Mouse (Mus musculus): ENCODE data around the gene Slc31a1.

Slc31a1 gene

GRCm38 (mm10) chr4:62406133-62406532 is 45.6 kb downstream of the Slc31a1 start:
- in situ Hi-C loops (cut with MboI, MseI) = loop anchor here (5.0 kb wide), 1 partner anchor 44 kb away; the partner anchor contains the start of genes Fkbp15 and Slc31a1

GRCm38 (mm10) chr4:62407730-62408582 is 47.4 kb downstream of the Slc31a1 start:
- in situ Hi-C loops (cut with MboI, MseI) = loop anchor here (5.0 kb wide), 1 partner anchor 46 kb away; the partner anchor contains the start of genes Fkbp15 and Slc31a1

- in situ Hi-C loops (cut with MboI, MseI) = loop anchor here (5.0 kb wide), 1 partner anchor 46 kb away; the partner anchor contains the start of genes Fkbp15 and Slc31a1
Measured at GRCm38 (mm10) chr4:62408601-62409282, 48.2 kb downstream of the Slc31a1 start, which contains the start of the genes Cdc26 and Prpf4. TSS of gene Cdc26 (minus strand) at chr4:62408642. TSS of gene Prpf4 (plus strand) at chr4:62408797.

DNA sequence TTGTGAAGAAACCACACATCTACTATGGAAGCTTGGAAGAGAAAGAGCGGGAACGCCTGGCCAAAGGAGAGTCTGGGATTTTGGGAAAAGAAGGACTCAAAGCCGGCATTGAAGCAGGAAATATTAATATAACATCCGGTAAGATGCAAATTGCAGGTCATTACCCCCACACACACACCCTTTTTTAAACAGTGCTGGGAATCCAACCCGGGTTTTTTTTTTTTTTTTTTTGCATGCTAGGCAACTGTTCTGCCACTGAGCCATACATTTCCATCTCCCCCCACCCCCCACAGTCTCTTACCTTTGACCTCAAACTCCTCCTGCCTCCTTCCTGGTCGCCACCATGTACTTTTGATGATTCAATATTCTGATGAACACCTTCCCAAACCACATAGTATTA is 49.1 kb downstream of the Slc31a1 start:
- in situ Hi-C loops (cut with MboI, MseI) = loop anchor here (5.0 kb wide), 1 partner anchor 47 kb away; the partner anchor contains the start of genes Fkbp15 and Slc31a1

DNA sequence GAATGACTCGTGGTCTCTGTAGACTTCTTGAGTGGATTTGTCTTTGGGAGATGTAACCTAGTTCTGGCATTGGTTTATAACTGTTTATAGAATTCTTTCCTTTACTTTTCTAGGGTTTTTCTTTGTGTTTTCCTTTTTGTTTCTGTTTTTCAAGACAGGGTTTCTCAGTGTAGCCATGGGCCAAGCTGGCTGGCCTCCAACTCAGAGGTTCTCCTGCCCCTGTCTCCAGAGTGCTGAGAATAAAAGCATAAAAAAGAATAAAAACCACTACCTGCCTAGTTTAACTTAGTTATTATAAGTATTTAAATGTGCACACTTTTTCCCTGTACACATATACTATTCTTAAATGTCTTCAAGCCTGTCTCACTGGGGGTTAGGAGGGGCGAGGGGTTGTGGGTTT is 49.8 kb downstream of the Slc31a1 start:
- in situ Hi-C loops (cut with MboI, MseI) = no loop called here

- in situ Hi-C loops (cut with MboI, MseI) = no loop called here
Measured at GRCm38 (mm10) chr4:62411606-62412005, 51.1 kb downstream of the Slc31a1 start.

DNA sequence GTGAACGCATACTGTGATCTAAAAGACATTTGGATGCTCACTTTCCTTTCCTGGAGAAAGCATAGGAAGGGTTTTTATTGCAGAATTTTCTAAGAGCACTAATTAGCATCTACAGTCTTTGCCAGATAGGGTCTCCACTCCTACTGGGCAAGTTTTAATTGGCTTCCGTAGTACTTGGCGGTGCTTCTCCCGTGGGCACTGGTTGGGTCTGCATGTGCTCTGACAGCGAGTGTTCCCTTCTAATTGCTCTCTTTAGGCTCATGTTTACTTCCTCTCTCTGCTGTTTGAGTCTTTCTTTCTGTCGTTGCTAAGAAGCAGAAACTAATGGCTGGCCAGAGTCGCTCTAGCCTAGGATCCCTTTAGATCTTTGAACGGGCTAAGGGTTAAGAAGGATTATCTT is 57.9 kb downstream of the Slc31a1 start:
- in situ Hi-C loops (cut with MboI, MseI) = loop anchor here (5.0 kb wide), 1 partner anchor 99 kb away; the partner anchor contains the start of gene Alad

DNA sequence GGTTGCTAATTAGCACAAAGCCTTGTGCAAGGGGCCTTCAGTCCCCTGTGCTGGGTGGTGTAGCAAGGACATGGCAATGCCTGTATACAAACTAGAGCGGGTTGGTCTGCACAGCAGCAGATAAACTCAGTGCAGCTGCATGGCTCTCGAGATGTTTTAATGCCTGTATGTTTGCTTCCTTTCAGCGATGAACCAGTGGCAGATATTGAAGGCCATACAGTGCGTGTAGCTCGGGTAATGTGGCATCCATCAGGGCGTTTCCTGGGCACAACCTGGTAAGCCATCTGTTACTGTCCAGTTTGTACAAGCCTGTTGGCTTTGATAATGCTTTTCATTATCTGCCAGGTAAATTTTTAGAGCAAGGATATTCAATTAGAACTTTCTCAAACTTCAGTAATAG is 58.6 kb downstream of the Slc31a1 start:
- in situ Hi-C loops (cut with MboI, MseI) = loop anchor here (5.0 kb wide), 1 partner anchor 98 kb away; the partner anchor contains the start of gene Alad

GRCm38 (mm10) chr4:62425891-62426290 is 65.4 kb downstream of the Slc31a1 start:
- in situ Hi-C loops (cut with MboI, MseI) = no loop called here

DNA sequence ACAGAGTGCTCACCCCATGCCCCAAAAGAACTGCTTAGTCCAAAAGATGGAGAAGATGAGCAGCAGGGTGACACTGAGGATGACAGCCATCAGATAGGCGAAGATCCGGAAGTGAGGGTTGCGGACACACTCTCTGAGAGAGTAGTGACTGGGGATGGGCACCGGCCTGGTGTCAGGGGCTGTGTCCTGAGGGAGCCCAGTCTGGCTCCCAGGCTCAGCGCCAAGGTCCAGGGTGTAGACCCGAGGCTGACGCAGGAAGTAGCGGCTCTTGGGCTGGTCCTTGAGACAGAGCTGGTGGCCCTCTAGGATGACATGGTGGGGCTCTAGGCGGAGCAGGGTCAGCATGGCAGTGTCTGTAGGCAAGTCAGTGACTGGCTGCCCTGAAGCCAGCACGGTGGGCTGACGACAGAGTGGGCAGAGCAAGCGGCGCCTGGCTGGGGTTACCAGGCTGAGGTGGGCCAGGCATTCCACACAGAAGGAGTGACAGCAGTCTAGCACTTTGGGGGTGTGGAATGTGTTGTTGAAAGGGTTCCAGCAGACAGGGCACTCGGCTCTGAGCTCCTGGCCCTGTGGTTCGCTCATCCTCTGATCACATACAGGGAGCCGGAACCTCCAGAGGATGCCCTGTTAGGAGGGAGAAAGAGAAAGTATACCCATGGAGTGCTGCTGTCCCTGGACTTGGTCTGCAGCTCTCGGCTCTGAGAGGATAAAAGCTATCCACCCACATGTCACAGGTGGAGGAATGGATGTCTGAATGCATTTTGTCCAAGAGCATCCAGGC is 67.6 kb downstream of the Slc31a1 start:
- in situ Hi-C loops (cut with MboI, MseI) = no loop called here

GRCm38 (mm10) chr4:62429616-62430015 is 69.1 kb downstream of the Slc31a1 start:
- in situ Hi-C loops (cut with MboI, MseI) = no loop called here

DNA sequence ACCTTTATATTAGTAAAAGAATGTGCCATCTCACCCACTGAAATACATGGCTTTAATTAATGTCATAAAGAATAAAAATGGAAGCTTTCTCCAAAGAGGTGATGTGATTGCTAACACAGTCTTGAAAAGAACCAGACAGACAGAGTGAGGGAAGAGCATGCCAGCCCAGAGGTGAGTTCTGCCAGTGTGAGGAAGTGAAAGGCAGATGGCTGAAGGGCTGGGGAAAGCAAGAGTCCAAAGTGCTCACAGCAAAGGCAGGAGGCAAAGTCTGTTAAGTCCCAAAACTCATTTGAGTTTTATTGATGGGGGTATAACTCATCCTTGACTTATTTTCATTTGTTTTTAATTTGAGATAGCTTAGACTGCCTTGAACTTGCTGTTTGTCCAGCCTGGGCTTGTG is 70.2 kb downstream of the Slc31a1 start:
- in situ Hi-C loops (cut with MboI, MseI) = no loop called here

DNA sequence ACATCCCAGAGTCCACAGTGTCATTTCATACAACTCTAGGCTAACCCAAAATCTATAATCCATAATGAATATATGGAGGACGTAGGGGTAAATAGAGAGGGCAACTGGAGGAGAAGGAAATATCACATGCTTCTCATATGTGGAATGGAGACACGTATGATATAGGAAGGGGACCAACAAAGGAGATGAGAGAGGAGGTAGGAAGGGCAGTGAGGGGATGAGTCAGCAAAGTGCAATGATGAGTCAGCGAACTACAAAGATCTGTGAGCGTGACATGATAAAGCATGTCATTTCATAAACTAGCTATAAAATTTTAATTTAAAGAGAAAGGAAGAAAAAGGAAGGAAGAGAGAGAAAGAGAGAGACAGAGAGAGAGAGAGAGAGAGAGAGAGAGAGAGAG is 71.0 kb downstream of the Slc31a1 start:
- in situ Hi-C loops (cut with MboI, MseI) = no loop called here

DNA sequence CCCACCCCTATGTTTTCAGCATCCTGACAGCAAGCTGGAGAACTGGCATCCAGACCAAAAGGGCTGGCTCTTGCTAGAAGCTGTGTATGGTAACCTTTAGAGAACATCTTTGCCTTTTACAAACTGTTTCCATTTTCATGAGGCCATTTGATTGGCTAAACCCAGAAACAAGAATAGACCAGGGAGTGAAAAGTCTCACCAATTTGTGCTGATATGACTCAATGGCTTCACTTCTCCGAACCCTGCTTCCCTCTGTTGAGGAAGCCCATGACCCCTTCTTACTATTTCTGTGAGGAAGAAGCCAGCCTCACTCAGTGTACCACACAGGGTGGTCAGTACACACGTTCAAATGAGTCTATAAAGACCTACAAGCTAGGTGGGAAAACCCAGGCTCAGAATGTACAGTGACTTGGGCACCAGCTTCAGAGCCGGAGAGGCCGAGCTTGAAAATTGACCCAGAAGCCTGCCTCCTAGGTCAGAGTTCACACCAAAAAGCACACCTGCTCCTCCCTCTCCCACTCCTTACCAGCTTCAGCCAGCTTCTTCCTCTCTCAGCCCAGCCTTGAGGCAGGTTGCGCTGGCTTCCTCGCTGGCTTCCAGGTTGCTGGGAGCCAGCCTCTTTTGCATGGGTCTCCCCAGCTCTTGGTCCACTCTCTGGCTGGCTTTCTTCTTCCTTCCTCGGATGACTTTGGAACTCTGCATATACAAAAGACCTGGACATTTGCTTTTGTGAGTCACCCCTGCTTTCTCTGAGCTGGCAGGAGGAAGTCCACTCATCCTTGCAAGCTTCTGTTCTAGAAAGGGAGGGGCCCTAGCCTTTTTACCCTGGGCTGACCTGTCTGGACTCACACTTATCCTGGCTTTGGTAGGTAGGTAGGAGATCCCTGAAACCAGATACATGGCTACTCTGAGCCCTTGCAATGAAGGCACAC is 73.7 kb downstream of the Slc31a1 start:
- in situ Hi-C loops (cut with MboI, MseI) = no loop called here

DNA sequence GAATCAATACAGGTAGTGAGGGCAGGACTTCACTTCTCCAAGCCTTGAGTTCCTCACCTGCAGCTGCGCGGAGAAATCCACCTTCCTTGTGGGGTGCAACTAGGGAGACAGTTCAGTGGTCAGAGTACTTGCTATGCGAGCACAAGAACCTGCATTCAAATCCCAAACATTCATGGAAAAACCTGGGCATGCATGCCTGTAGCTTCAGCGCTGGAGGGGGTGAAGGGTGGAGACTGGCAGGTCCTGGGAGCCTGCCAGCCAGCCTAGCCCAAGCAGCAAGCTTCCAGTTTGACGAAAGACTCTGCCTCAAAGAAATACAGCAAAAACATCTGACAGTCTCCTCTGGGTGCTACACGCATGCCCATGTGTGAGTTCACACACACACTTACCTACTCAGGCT is 74.6 kb downstream of the Slc31a1 start, which contains the start of gene Rnf183:
Gene Rnf183, minus strand, starts transcription at position 172 of the 400 bp plus-strand sequence.
- in situ Hi-C loops (cut with MboI, MseI) = no loop called here

DNA sequence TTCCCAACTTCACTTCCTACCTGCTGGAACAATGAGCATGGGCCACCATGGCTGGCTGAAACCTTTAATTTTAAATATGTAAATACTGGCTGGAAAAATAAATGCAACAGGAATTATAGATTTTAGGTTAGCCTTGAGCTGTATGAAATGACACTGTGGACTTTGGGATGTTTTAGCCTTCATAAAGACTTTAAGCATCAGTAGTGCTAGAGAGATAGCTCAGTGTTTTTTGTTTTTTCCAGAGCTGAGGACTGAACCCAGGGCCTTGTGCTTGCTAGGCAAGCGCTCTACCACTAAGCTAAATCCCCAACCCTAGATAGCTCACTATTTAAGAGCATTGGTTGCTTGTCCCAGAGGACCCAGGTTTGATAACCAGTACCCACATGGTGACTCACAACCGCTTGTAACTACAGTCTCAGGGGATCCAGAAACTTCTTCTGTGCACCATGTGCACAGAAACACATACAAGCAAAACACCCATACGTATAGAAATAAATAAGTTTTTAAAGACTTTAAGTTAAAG is 76.8 kb downstream of the Slc31a1 start:
- in situ Hi-C loops (cut with MboI, MseI) = no loop called here

- in situ Hi-C loops (cut with MboI, MseI) = no loop called here
Measured at GRCm38 (mm10) chr4:62437871-62438270, 77.3 kb downstream of the Slc31a1 start.

GRCm38 (mm10) chr4:62439793-62440192 is 79.3 kb downstream of the Slc31a1 start:
- in situ Hi-C loops (cut with MboI, MseI) = no loop called here

- in situ Hi-C loops (cut with MboI, MseI) = no loop called here
Measured at GRCm38 (mm10) chr4:62440544-62440943, 80.0 kb downstream of the Slc31a1 start.

DNA sequence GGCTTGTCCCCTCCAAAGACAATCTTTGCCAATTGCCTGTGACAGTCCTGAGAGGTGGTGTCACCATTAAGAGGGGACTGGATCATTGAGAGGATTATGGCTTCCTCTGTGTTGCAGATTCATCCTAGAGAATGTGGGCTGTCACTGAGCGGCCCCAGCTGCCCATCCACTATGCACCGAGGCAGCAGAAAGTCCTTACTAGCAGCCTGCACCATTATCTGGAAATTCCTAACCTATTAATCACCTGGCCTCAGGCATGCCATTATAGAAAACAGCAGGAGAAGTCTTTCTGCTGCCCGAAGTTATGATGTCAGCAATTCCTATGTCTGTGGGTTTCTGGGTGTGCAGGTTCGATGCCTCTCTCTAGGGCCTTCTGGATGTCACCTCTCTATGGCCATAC is 80.5 kb downstream of the Slc31a1 start:
- in situ Hi-C loops (cut with MboI, MseI) = no loop called here
